Mouse (Mus musculus): ENCODE measurements around the gene Rundc3a.

DNA sequence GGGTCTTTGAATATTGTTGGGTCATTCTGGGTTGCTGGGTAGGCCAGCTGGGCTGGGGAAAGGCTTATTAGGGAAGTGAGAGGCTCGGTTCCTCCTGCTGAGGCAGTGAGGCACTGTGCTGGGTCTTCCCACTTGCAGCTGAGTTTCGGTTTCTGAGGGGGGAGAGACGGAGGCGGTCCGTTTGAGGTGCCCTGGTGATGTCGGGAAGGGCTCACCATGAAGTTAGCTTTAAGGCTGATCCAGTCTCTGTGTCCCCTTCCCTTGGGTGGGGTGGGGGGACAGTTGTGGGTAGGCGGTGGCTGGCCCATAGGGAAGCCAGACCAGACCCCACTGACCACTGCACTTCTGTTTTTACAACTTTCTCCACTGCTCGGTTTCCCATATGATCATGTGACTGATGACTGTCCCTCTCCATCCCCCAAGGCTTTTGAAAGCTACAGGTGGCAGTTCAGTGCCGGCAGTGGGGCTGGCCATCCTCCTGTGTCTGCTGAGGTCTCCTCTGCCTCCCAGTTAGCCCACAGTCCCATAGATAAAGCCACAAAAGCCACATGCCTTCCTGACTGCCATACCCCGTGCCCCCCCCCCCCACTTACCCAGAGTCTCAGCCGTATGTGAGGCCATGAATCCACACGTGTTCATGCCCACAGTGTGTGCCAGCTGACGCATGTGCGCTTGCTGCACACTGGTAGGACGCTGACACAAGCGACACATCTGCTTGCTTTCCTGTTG is 39.1 kb downstream of the Rundc3a start:
- TF ChIP-seq CTCF (IDR thresholded peaks at IDR 0.05; ENCODE audit: insufficient read depth, low read length), result no peak
- TF ChIP-seq POLR2A (IDR thresholded peaks at IDR 0.05; ENCODE audit: borderline replicate concordance, extremely low read depth, low read depth, low read length), result no peak

Measured in lung, adult 2 months (tissue).